Mouse (Mus musculus) bone marrow, adult 2 months (tissue): ENCODE measurements around the gene Ift20.

Experiments used
- CTCF ChIP-seq: fragments of 200-500 bp; IDR thresholded peaks from 2 replicates; pipeline ENCODE4 v1.5.1; 2011; ENCODE audit warnings: low read length, control low read depth; ENCODE audit not compliant: control insufficient read depth, insufficient read depth
- POLR2A ChIP-seq: fragments of 200-500 bp; IDR thresholded peaks from 2 replicates; pipeline ENCODE4 v1.6.1; 2011; ENCODE audit warnings: low read depth, mild to moderate bottlenecking, control low read depth, low read length, borderline replicate concordance; ENCODE audit not compliant: control insufficient read depth

GRCm38 (mm10) chr11:78536690-78537084 lies 526 bp downstream of the Ift20 start:
- TF ChIP-seq CTCF (no peak), POLR2A (no peak)
